Mouse (Mus musculus): Measurements from ENCODE around the gene Sult2b1.

Gene Sult2b1

DNA sequence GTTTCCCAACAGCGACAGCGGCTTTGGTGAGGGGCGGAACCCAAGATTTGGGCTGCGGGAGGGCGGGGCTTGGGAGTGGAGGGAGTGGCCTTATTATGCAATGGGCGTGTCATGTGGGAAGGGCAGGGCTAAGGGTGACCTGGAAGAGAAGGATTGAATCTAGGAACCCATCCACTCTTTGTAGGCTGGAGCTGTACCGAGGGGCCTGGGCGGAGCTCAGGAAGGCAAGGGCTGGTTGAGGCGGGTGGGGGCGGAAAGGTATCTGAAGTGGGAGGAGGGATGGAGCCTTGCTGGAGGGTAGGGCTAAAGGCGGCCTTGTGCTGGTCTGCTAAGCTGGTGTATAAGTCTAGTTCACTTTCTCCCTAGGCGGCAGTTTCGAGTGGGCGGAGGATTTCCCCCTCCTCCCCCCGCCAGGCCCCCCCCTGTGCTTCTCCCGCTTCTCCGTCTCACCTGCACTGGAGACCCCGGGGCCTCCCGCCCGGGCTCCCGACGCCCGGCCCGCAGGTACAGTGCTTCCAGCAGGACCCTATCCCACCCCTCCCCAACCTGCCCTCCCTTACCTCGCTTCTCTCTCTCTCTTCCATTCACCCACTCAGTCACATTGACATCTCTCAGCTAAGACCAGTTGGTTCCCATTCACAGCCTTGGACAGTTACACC, 16.2 kb upstream of the Sult2b1 start:
- DNase-seq (ENCODE audit: low read depth), result peak; percentile 66

DNA sequence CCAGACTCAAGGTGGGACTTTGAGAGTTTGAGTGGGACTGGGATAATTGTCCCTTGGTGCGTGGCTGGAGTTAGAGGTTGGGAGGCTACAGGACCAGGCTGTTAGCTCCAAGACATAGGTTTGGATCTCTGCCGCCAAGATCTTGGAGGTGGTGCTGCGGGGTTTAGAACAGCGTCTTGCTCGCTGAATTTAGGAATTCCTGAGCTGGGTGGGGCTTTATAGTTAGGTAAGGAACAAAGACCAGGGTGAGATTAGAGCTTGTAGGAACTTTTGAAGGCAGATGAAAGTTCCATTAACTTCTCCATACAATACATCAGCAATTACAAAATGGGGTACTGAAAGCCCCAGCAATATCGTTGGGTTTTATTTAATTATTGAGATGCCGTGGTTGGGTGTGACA, 15.5 kb upstream of the Sult2b1 start:
- no peak for DNase-seq (ENCODE audit: low read depth)

GRCm38 (mm10) chr7:45798931-45799330, 14.5 kb upstream of the Sult2b1 start:
- DNase-seq (ENCODE audit: low read depth), result no peak

- no peak for DNase-seq (ENCODE audit: low read depth)
Measured at GRCm38 (mm10) chr7:45798511-45798836, 14.0 kb upstream of the Sult2b1 start.

- DNase-seq (ENCODE audit: low read depth), result no peak
Measured at GRCm38 (mm10) chr7:45797661-45798510, 13.4 kb upstream of the Sult2b1 start.

- DNase-seq (ENCODE audit: low read depth), result no peak
Measured at GRCm38 (mm10) chr7:45796950-45797349, 12.5 kb upstream of the Sult2b1 start.

- no peak for DNase-seq (ENCODE audit: low read depth)
Measured at GRCm38 (mm10) chr7:45794971-45795370, 10.5 kb upstream of the Sult2b1 start.

DNA sequence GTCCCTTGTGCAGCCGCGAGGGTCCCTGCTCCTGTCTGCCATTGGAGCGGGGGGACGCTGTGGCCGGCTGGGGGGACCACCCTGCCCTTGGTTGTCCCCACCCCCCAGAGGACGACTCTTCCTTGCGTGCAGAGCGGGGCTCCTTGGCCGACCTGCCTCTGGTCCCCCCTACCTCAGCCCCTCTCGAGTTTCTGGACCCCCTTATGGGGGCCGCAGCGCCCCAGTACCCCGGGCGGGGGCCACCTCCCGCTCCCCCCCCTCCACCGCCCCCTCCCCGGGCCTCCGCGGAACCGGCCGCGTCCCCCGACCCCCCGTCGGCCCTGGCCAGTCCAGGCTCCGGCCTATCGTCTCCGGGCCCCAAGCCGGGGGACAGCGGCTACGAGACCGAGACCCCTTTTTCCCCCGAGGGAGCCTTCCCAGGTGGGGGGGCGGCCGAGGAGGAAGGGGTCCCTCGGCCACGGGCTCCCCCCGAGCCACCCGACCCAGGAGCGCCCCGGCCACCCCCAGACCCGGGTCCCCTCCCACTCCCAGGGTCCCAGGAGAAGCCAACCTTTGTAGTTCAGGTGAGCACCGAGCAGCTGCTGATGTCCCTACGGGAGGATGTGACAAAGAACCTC, 9.6 kb upstream of the Sult2b1 start:
- no peak for DNase-seq (ENCODE audit: low read depth)

- no peak for DNase-seq (ENCODE audit: low read depth)
Measured at GRCm38 (mm10) chr7:45793240-45793639, 8.8 kb upstream of the Sult2b1 start.

- no peak for DNase-seq (ENCODE audit: low read depth)
Measured at GRCm38 (mm10) chr7:45791756-45792490, 7.5 kb upstream of the Sult2b1 start.

GRCm38 (mm10) chr7:45790721-45791120, 6.3 kb upstream of the Sult2b1 start:
- DNase-seq (ENCODE audit: low read depth), result no peak

- no peak for DNase-seq (ENCODE audit: low read depth)
Measured at GRCm38 (mm10) chr7:45787642-45788041, 3.2 kb upstream of the Sult2b1 start.

- no peak for DNase-seq (ENCODE audit: low read depth)
Measured at GRCm38 (mm10) chr7:45786661-45787413, 2.4 kb upstream of the Sult2b1 start.

GRCm38 (mm10) chr7:45786136-45786578, 1.7 kb upstream of the Sult2b1 start:
- no peak for DNase-seq (ENCODE audit: low read depth)

DNA sequence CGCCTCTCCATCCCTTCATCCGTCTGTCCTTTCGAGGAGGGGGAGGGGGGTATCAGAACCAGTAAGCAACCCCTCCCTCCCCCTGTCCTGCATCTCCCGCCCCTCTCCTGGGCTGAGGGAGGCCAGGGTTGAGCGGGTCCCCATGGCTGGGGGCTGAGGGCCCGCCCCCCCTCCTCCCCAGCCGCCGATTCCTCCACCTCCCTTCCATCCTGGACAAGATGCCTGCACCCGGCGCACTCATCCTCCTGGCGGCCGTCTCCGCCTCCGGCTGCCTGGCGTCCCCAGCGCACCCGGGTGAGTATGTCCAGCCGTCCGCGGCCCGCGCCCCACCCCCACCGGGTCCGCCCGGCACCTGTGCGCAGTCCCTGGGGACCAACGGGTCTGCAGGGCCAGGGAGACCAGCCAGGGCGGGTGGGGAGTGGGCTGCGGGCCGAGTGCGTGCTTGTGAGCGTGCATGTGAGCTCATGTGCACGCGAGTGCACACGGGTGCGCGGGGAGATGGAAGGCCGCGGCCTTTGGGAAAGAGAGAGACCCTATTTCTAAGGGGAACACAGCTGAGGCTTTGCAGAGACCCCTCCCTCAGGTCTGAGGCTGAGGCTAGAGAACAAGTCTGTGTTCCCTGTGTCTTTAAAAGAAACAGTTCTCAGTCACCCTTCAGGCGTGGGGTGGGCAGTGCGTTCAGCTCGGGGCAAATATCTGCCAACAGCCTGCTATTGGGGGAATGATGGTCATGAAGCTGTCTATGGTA, 1.1 kb upstream of the Sult2b1 start:
- no peak for DNase-seq (ENCODE audit: low read depth)

- peak; percentile 41 for DNase-seq (ENCODE audit: low read depth)
Measured at GRCm38 (mm10) chr7:45783511-45784091, 868 bp downstream of the Sult2b1 start, which contains the start of gene Lmtk3. Gene Lmtk3 (plus strand): TSS chr7:45783738.

DNA sequence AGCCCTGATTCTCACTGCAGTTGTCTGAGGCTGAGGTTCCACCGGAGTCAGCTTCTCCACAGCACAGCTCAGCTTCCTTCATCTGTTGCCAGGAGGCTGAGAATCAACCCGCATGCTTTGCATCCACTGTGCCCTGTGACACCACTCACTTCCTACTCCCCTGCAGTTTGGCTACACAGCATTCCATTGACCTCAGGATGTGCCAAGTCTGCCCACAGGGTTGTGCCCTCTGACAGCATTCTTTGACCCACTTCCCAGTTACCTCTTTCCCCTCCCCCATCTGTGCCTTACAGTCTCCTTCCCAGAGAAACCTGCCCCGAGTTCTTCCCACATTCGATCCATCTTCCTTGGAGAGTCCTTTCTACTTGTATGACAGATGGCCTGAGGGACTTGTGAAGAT, 2.2 kb downstream of the Sult2b1 start:
- DNase-seq (ENCODE audit: low read depth), result no peak

- DNase-seq (ENCODE audit: low read depth), result no peak
Measured at GRCm38 (mm10) chr7:45779081-45779641, 5.3 kb downstream of the Sult2b1 start.

DNA sequence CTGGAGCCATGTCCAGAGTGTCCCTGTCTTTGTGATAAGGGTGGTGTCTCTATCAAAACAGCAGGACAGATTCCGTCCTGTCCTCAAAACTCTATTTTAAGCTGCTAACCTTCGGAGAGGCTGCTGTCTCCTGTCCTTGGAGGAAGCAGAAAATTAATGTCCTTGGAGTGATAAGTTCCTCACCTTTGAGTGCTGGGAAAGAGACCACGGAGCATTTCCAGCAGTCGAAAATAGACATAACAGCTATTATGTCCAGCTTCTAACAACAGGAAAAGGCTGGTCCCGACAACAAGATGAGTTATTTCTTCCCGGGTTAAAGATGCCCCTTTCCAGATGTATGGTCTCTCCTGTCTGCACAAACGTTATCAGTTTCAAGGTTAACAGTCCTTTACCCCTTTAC, 9.2 kb downstream of the Sult2b1 start:
- no peak for DNase-seq (ENCODE audit: low read depth)

DNA sequence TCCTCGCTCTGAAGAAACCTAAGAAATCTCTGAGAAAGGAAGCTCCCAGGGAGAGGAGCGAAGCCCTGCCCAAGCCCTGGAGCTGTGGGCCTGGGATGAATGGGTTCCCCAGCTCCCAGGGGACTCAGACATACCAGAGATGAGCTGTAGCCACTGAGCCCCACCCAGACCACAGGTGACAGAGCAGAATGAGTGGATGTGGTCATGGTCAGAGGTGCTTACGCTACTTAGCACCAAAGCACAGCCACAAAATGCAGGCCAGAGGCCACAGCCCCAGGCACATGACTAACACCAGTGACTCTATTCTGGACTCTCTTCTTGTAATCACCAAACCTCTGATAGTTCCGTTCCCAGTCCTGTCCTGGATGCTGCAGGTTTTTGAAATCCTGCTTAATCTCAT, 13.4 kb downstream of the Sult2b1 start:
- no peak for DNase-seq (ENCODE audit: low read depth)
